Mouse (Mus musculus) small intestine, adult 2 months (tissue): ENCODE measurements around the gene Bcas1. TPM values are rescaled to one million over a fixed set of nuclear protein-coding genes. Genes with fewer than 3 reads are reported as not detected.
"Not testable (repeated sequence)": the region's sequence is repeated elsewhere in the genome, so short reads cannot be mapped to it uniquely, and the experiment has no call there.

ENCODE experiments used
- H3K27ac ChIP-seq: fragments of 200-500 bp; 2 replicates; pipeline ENCODE4 v1.5.1; 2012; ENCODE audit warnings: low read depth, low read length, control low read depth, inconsistent platforms; ENCODE audit not compliant: insufficient read depth
- H3K27me3 ChIP-seq: fragments of 200-500 bp; 2 replicates; pipeline ENCODE4 v1.6.1; 2012; ENCODE audit warnings: mild to moderate bottlenecking, moderate library complexity, low read length, inconsistent platforms; ENCODE audit not compliant: control insufficient read depth, insufficient read depth
- H3K36me3 ChIP-seq: fragments of 200-500 bp; 2 replicates; pipeline ENCODE4 v1.6.1; 2012; ENCODE audit warnings: mild to moderate bottlenecking, low read length, control low read depth, inconsistent platforms; ENCODE audit not compliant: control insufficient read depth, insufficient read depth
- H3K4me1 ChIP-seq: fragments of 200-500 bp; 2 replicates; pipeline ENCODE4 v1.6.1; 2012; ENCODE audit warnings: low read length, inconsistent platforms, mixed read lengths; ENCODE audit not compliant: control insufficient read depth, insufficient read depth, insufficient read length
- H3K4me3 ChIP-seq: fragments of 200-500 bp; 2 replicates; pipeline ENCODE4 v1.5.1; 2012; ENCODE audit warnings: low read depth, mild to moderate bottlenecking, control low read depth, inconsistent platforms, low read length, moderate library complexity
- CTCF ChIP-seq: fragments of 200-500 bp; IDR thresholded peaks from 2 replicates; pipeline ENCODE4 v1.5.1; 2012; ENCODE audit warnings: low read depth, mild to moderate bottlenecking, control low read depth, inconsistent platforms, low read length, moderate library complexity, mixed read lengths; ENCODE audit not compliant: insufficient replicate concordance, insufficient read length; ENCODE audit errors: extremely low read depth
- POLR2A ChIP-seq: fragments of 200-500 bp; IDR thresholded peaks from 2 replicates; pipeline ENCODE4 v1.6.1; 2012; ENCODE audit warnings: low read depth, mild to moderate bottlenecking, control low read depth, inconsistent platforms, low read length, moderate library complexity
- WGBS: fragments of 180-500 bp; shearing (Covaris S2); methylation state at CpG from one replicate; pipeline ENCODE4 v1.1.7; 2018; 5-methylcytosine and 5-hydroxymethylcytosine counted together
- polyA plus RNA-seq: library from polyadenylated mRNA; depleted of rRNA; stranded (reverse); fragments of >200 nt; gene quantifications from 2 replicates; pipeline ENCODE4 v1.2.3, GENCODE M21; 2012

The Bcas1 gene
- polyA plus RNA-seq, 1 experiment = 18.4 TPM

GRCm38 (mm10) chr2:170468009-170468408, 40.4 kb upstream of the Bcas1 start:
- H3K27ac ChIP-seq = no peak overlapping the region
- TF ChIP-seq POLR2A (no peak), CTCF (peak; percentile 34; the same call in 1 of the 2 replicates)
- H3K36me3 ChIP-seq = no peaks in the 10 kb centered on the region
- H3K27me3 ChIP-seq = no peaks in the 10 kb centered on the region
- H3K4me3 ChIP-seq = no peak overlapping the region
- H3K4me1 ChIP-seq = no peaks in the 10 kb centered on the region; the same call in 1 of the 2 replicates

GRCm38 (mm10) chr2:170464817-170465216, 37.2 kb upstream of the Bcas1 start:
- no peak overlapping the region for H3K27ac ChIP-seq
- no peaks in the 10 kb centered on the region for H3K36me3 ChIP-seq
- TF ChIP-seq CTCF (no peak), POLR2A (no peak)
- 81% methylated on average over 4 of the region's 4 CpGs for WGBS
- H3K4me3 ChIP-seq = no peak overlapping the region
- no peaks in the 10 kb centered on the region for H3K27me3 ChIP-seq
- peaks cover 10% of the 10 kb centered on the region for H3K4me1 ChIP-seq

GRCm38 (mm10) chr2:170461652-170462051, 34.0 kb upstream of the Bcas1 start:
- WGBS = 24% methylated on average over 7 of the region's 7 CpGs
- no peak overlapping the region for H3K27ac ChIP-seq

GRCm38 (mm10) chr2:170459805-170460204, 32.2 kb upstream of the Bcas1 start:
- Histone ChIP-seq H3K27ac (no peak overlapping the region), H3K36me3 (no peaks in the 10 kb centered on the region), H3K4me1 (peaks cover 34% of the 10 kb centered on the region), H3K27me3 (no peaks in the 10 kb centered on the region), H3K4me3 (no peak overlapping the region)
- WGBS = 44% methylated on average over 9 of the region's 9 CpGs
- no peak for TF ChIP-seq CTCF
- TF ChIP-seq POLR2A = no peak

More at GRCm38 (mm10) chr2:170461652-170462051, 34.0 kb upstream of the Bcas1 start:
- Histone ChIP-seq H3K4me3 (no peak overlapping the region), H3K4me1 (peaks cover 34% of the 10 kb centered on the region), H3K27me3 (no peaks in the 10 kb centered on the region), H3K36me3 (no peaks in the 10 kb centered on the region)
- TF ChIP-seq POLR2A (no peak), CTCF (no peak)

- TF ChIP-seq CTCF (no peak), POLR2A (no peak)
- 40% methylated on average over 10 of the region's 10 CpGs for WGBS
- Histone ChIP-seq H3K27ac (no peak overlapping the region), H3K27me3 (no peaks in the 10 kb centered on the region), H3K36me3 (no peaks in the 10 kb centered on the region), H3K4me3 (no peak overlapping the region), H3K4me1 (peaks cover 35% of the 10 kb centered on the region)
Measured at GRCm38 (mm10) chr2:170459183-170459582, 31.5 kb upstream of the Bcas1 start.

- 18% methylated on average over 4 of the region's 4 CpGs for WGBS
- H3K4me3 ChIP-seq, H3K27ac ChIP-seq, H3K36me3 ChIP-seq, H3K27me3 ChIP-seq: not testable (repeated sequence)
- peaks cover 23% of the 10 kb centered on the region for H3K4me1 ChIP-seq
Measured at GRCm38 (mm10) chr2:170453809-170454208, 26.2 kb upstream of the Bcas1 start.

GRCm38 (mm10) chr2:170450933-170451332, 23.3 kb upstream of the Bcas1 start:
- H3K27me3 ChIP-seq = no peaks in the 10 kb centered on the region
- H3K4me3 ChIP-seq = no peak overlapping the region
- no peak overlapping the region for H3K27ac ChIP-seq
- H3K4me1 ChIP-seq = peaks cover 8% of the 10 kb centered on the region
- TF ChIP-seq POLR2A = no peak
- peak; percentile 75; the same call in 1 of the 2 replicates for TF ChIP-seq CTCF
- 4% methylated on average over 9 of the region's 9 CpGs for WGBS
- H3K36me3 ChIP-seq = no peaks in the 10 kb centered on the region

GRCm38 (mm10) chr2:170447651-170448050, 20.0 kb upstream of the Bcas1 start:
- H3K36me3 ChIP-seq = no peaks in the 10 kb centered on the region
- WGBS = 78% methylated on average over 10 of the region's 10 CpGs
- TF ChIP-seq CTCF (no peak), POLR2A (no peak)
- H3K27ac ChIP-seq = 0 out of 2 replicates have a peak overlapping the region, but pooled peaks have one; percentile 26
- H3K27me3 ChIP-seq = no peaks in the 10 kb centered on the region
- no peak overlapping the region for H3K4me3 ChIP-seq
- no peaks in the 10 kb centered on the region for H3K4me1 ChIP-seq
